Mouse (Mus musculus) erythroid progenitor cell, adult 5-6 weeks (primary cell): Measurements from ENCODE around the gene Btbd35f20. TPM values are rescaled to one million over a fixed set of nuclear protein-coding genes. Genes with fewer than 3 reads are reported as not detected.
"Not testable (repeated sequence)": the region's sequence is repeated elsewhere in the genome, so short reads cannot be mapped to it uniquely, and the experiment has no call there.

Source experiments
- ATAC-seq: replicated peaks from 2 replicates; pipeline ENCODE4 v1.8.0; 2016; ENCODE audit warnings: moderate number of reproducible peaks, mild to moderate bottlenecking, moderate TSS enrichment, inconsistent platforms; ENCODE audit not compliant: poor library complexity, low FRiP score, severe bottlenecking
- total RNA-seq, 2 experiments: library from RNA; stranded (forward) in 1 of 2; stranded (reverse) in 1 of 2; fragments of 150-400 nt in 1 of 2; fragments of 186-747, 209-891 nt in 1 of 2; gene quantifications; 2 replicates each; pipeline versions ENCODE4 v1.2.3 to v1.2.4; 2015 to 2017; ENCODE audit warnings: low replicate concordance in 2 of 2

Btbd35f20 gene
- total RNA-seq (2015; ENCODE audit: low replicate concordance) (not detected in 2 replicates), total RNA-seq (2017; ENCODE audit: low replicate concordance) (not detected in 2 replicates)

- not testable (repeated sequence) for ATAC-seq
These were observed at the start of gene Btbd35f20 for GRCm38 (mm10) chrX:4291145-4291544. Btbd35f20 (minus strand) TSS chrX:4291245.

Other genes starting within 250 kb of the Btbd35f20 start
- not detected in 2 replicates for gene Btbd35f28, start 94.7 kb downstream of the Btbd35f20 start, total RNA-seq (2015; ENCODE audit: low replicate concordance)
- not detected in 2 replicates for gene Btbd35f28, start 94.7 kb downstream of the Btbd35f20 start, total RNA-seq (2017; ENCODE audit: low replicate concordance)
- not detected in 2 replicates for gene Btbd35f17, start 79.4 kb upstream of the Btbd35f20 start, total RNA-seq (2015; ENCODE audit: low replicate concordance)
- not detected in 2 replicates for gene Btbd35f17, start 79.4 kb upstream of the Btbd35f20 start, total RNA-seq (2017; ENCODE audit: low replicate concordance)